Mouse (Mus musculus): ENCODE data around the gene Efcab7.

DNA sequence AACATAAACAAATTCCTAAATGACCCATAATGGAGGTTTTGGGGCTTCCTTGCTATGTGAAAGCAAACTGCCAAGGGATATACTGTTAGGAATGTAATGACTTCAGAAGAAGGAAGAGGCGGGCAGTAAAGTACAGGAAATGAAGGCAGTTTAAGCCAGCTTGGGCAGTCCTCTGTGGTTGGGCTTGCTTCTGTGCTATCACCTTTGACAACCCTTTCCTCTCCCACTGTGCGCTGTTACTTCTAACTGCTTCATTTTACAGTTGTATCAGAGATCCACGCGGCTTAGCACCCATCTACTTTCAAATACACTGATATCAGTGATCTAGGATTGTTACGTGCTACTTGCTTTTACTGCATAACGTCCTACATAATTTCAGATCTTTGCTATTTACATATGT lies 36.6 kb upstream of the Efcab7 start:
- TF ChIP-seq POLR2A (IDR thresholded peaks at IDR 0.05; ENCODE audit: insufficient read depth, low read depth, low read length), result no peak
- TF ChIP-seq CTCF (IDR thresholded peaks at IDR 0.05; ENCODE audit: insufficient read depth, low read depth, low read length), result no peak
